Mouse (Mus musculus) adrenal gland, adult 18-20 months (tissue): Measurements from ENCODE around the gene Btbd9. TPM values are rescaled to one million over a fixed set of nuclear protein-coding genes. Genes with fewer than 3 reads are reported as not detected.

Experiments
- DNase-seq, 2 experiments: peaks; one replicate each; pipeline ENCODE4 v3.0.0; 2021 to 2022; ENCODE audit warnings: low spot score in 2 of 2
- total RNA-seq, 2 experiments: library from RNA; stranded (reverse); gene quantifications; 1 replicate in 1 of 2; 2 replicates in 1 of 2; pipeline ENCODE4 v1.2.3; 2021

Btbd9 gene
- total RNA-seq, 2 experiments from 2014 or later, result 52.2 to 81.3 TPM

DNA sequence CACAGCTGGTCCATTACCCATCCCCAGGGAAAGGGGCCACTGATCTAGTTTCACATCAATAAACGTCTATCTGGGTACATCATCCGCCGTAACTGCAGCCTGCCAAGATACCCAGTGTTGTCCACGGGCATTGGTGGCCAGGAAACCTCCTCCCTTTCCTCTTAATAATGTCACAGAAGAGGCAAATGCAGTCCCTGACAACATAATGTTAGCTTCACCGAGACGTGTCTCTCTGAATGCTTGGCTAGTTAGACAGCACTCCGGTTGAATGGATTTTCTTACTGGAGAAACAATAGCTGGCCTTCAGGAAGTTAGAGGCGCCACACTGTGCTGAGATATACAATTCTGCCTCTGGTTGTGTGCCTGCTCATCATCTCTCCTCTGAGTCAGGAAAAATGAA, 280.2 kb downstream of the Btbd9 start:
- no peak for DNase-seq

- no peak for DNase-seq
Measured at GRCm38 (mm10) chr17:30292666-30293065, 283.6 kb downstream of the Btbd9 start.

- DNase-seq, result no peak
Measured at GRCm38 (mm10) chr17:30285641-30286040, 290.6 kb downstream of the Btbd9 start.

GRCm38 (mm10) chr17:30283460-30284050, 292.7 kb downstream of the Btbd9 start:
- DNase-seq, result no peak

DNA sequence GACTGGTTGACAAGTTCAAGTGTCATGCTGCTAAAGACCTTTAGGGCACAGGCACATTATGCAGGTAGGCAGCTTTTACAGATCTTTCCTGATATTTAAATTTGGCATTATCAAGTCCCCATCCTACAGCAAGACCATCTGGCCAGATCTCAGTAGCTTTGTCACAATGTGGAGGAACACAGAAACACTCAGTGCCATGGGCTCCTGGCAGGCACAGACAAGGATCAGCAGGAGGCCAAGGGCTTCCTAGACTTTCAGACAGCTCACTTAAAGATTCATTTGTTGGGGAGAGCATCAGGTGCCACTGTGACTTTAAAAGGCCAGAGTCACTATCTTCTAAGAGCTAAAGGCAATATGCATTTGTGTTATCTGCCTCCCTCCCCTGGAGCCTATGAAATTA, 293.3 kb downstream of the Btbd9 start:
- DNase-seq, result no peak

DNA sequence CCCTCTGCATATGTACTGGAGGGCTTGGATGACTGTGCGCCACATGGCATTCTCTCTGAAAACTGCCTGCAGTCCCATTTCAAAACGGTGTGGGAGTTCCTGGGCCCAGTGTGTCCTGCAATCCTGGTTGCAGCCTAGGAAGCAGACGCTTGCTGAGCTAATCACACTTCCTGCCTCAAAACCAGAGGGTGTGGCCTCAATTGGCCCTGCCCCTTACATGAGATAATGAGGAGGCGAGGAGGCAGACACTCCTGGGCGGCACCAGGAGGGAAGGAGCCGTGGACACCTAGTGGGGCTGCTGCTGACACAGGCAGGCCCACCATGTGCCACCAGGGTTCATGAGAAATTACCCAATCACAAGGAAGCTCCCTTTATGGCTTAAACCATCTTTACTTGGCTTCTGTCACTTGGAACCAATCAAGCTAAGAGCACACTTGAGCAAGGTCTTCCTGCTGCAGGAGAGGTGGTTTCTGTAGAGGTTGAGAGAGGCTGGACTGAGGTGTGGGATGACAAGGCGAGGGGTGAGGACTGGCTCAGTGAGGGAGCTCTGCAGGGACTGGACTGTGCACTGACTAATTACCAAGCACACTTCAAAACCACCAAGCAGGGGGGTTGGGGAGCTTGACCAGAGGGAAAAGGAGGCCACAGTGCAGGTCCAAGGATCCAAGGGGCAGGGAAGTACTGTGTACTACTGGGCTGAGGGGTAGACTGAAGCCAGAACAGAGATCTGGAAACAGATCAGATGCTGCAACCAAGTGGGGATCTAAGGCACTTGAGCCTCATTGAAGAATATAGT, 295.8 kb downstream of the Btbd9 start:
- DNase-seq, result no peak

- no peak for DNase-seq
Measured at GRCm38 (mm10) chr17:30279684-30280083, 296.6 kb downstream of the Btbd9 start.

- DNase-seq, result no peak
Measured at GRCm38 (mm10) chr17:30278596-30279378, 297.5 kb downstream of the Btbd9 start.

DNA sequence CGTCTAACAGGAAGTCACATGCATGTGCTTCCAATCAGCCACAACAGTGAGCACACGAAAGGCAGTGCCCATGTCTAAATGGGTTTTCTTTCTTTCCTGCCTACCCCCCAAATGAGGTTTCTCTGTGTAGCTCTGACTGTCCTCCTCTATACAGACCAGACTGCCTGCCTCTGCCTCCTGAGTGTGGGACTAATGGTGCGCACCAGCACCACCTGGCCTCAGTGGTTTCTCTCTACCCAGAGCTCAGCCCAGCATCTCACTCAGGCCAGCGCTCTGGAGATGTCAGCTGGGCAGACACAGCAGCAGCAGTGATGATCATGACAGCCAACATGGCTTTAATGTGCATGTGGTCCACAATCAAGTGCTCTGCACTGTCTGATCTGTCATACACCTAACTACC, 299.8 kb downstream of the Btbd9 start:
- DNase-seq, result no peak

DNA sequence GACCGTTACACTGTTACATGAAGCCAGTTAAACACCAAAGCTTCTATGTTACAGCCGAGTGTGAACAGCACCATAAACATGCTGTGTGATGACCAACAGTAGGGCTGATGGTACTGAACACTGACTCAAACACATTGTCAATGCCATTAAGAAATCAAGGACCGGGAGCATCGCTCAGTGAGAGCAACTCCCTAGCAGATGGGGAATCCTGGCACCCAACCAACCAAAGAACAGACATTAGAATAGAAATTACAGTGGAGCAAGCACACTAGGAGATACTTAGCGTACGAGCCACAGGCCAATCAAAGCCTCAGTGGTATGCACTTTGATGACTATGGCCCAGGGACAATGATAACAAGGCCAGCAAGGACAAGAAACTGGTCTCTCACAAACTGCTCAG, 303.5 kb downstream of the Btbd9 start:
- no peak for DNase-seq

- no peak for DNase-seq
Measured at GRCm38 (mm10) chr17:30269136-30270063, 306.9 kb downstream of the Btbd9 start.

DNA sequence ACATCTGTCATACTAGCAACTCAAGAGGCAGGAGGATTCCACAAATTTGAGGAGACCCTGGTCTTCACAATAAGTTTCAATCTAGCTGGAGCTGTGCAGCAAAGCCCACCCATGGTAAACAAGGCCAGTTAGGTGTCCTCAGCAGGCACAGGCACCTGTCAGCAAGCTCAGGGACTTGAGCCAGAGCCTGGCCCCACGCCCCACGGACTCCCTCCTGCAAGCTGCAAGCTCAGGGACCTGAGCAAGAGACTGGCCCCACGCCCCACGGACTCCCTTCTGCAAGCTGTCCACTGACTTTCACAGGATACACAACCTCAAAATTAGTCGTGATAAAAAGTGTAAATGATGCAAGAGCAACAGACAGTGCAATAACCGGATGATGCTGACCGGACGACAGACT, 307.8 kb downstream of the Btbd9 start:
- DNase-seq, result no peak

- DNase-seq, result no peak
Measured at GRCm38 (mm10) chr17:30267432-30267973, 308.8 kb downstream of the Btbd9 start.

DNA sequence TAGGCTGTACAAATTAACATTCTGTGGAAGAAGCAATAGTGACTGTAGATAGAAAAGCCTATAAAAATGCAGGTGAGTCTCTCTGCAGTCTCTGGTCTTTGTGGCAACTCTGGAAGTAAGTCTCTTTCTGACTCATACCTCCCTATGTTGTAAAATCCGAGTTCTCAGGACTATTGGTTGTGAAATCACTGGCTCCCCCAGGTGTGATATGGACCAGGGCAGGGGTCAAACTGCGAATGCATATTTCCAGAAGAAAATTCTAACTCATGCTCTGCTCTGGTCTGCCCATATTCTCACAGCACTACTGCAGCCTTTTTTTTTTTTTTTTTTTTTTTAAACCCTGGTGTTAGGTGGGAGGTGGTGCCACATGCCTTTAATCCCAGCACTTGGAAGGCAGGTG, 312.8 kb downstream of the Btbd9 start:
- DNase-seq, result no peak

DNA sequence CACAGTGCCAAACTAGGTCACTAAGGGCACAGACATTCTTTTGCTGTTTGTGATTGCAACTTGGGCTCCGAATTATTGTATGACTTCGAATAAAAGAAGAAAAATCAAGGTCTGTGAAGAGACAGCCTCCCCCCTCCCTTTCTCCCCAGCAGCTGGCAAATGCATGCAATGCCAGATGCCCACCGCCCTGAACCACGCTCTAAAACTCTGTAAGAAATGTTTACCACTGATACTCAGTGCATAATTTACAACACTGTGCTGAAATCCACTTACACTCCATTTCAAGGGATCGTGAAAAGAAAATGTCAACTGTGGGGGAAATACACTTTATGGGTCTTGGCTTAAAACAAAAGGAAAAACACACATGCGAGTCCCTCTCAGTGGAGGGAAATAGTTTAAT, 313.3 kb downstream of the Btbd9 start:
- DNase-seq, result no peak

DNA sequence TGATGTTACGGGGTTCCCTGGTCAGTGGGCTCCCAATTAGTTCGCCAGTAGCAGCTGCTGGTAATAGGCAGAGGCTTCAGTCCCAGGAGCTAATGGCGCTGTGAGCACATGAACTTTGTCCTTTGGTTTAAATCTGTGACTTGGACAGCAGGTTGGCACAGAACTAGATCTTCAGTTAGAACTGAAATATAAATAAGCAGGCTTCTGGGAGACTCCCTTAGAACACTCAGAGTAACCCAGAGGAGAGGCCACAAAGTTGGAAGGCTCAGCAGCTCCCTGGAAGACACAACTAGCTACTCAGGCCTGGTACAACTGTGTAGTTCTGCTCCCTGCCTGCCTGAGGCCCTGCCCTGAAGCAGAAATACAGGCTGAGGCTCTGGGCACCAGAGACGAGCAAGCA, 313.8 kb downstream of the Btbd9 start:
- no peak for DNase-seq

DNA sequence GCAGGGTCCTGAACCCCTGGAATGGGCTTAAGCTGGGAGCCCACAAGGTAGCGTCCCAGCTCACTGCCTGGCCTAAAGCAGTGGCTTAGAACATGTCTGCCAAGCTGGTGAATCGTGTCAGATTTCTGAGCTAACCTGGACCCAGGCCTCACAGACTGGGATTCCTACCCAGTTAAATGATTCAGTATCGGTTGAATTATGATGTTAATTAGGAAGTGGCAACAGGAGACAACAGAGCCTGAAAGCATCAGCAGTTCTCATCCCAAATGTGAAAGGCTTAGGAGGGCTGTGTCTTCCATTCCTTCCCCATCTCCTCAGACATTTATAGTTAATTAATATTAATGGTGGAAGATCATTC, 314.3 kb downstream of the Btbd9 start:
- DNase-seq, result no peak

DNA sequence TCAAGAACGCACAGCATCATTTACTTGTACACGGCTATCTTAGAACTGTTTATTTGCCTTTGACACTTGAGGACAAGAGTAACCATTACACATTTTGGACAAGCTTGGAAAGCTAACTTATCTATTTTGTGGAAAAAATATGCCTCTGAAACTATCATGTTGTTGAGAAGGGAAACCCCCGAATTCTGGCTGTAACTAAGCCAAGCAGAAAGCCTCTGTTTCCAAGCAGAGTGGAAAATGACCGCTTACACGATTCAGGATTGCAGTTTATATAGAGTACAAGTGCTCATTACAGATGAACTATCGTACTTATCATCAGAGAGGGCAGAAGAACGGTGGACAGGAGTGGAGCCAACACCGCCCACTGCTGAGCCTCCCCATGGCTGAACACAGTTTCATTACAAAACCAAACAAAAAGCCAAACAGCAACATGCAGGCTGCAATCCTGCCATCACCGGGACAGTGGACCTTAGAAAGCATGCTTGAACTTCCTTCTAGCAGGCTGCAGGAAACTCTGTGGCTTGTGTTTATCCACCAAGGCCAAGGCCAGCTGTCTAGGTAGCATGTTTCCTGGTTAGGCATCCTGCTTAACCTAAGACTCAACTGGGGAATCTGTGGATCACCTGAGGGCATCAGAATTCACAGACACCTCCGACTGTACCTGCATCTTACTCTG, 314.8 kb downstream of the Btbd9 start:
- no peak for DNase-seq

GRCm38 (mm10) chr17:30260641-30261306, 315.5 kb downstream of the Btbd9 start:
- DNase-seq, result no peak

DNA sequence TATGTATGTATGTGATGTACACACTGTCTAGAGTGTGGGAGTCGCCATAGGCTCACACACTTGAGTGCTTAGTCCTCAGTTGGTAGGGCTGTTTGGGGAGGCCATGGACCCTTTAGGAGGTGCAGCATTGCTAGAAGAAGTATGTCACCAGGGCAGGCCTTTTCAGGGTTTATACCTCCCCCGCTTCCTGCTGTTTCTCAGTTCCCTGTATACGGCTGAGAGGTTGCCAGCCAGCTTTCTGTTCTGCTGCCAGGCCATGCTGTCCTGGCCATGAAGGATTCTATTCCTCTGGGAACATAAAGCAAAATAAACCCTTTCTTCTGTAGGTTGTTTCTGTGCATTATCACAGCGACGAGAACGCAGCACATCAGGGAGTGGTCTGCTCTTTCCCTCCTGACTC, 316.4 kb downstream of the Btbd9 start:
- no peak for DNase-seq
